Mouse (Mus musculus): ENCODE measurements around the gene Fgfr2. TPM values are rescaled to one million over a fixed set of nuclear protein-coding genes. Genes with fewer than 3 reads are reported as not detected.
A peak's percentile ranks its signal among the peaks of the same experiment; 100 is the strongest.
"Not testable (repeated sequence)": the region's sequence is repeated elsewhere in the genome, so short reads cannot be mapped to it uniquely, and the experiment has no call there.

Fgfr2 gene
- polyA plus RNA-seq, 1 experiment from 2014 or later: 86.9 TPM

DNA sequence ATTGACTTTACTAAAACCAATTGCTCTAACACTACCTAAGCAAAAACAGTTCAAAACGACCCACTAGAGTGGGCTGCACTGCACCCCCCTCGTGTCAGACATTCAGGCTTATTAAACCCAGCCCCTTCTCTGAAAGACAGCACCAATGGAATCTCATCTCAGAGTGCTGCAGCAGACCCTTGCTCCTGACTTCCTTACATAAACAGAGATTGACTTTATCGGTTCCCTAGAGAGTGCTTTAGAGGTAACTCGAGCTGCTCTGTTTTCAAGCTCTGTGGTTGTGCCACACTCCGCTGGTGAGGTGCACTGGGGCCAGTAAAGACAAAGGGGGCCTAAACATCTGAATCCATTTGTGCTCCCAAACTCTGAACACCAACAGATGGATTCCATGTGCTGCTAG is 2696.6 kb downstream of the Fgfr2 start:
- no peak overlapping the region for H3K4me2 ChIP-seq (ENCODE audit: low read depth)
- DNase-seq (ENCODE audit: low spot score) (peak; percentile 49), ATAC-seq (ENCODE audit: insufficient read depth, low FRiP score, low TSS enrichment) (no peak)
- no peaks in the 10 kb centered on the region for H3K36me3 ChIP-seq (ENCODE audit: control insufficient read depth, insufficient read depth, low read length)
- no peaks in the 10 kb centered on the region for H3K9me3 ChIP-seq (ENCODE audit: control insufficient read depth, low read length)
- H3K27ac ChIP-seq (ENCODE audit: low read depth, low read length): no peak overlapping the region
- H3K9ac ChIP-seq (ENCODE audit: low read length): no peak overlapping the region
- H3K27me3 ChIP-seq (ENCODE audit: control insufficient read depth, insufficient read depth, low read length): no peaks in the 10 kb centered on the region
- no peak overlapping the region for H3K4me3 ChIP-seq (ENCODE audit: low read depth, low read length)
- 19% methylated on average over 5 of the region's 5 CpGs for WGBS
- no peaks in the 10 kb centered on the region for H3K4me1 ChIP-seq (ENCODE audit: control insufficient read depth, insufficient read depth, low read length)

- Histone ChIP-seq H3K36me3 (ENCODE audit: control insufficient read depth, insufficient read depth, low read length) (no peaks in the 10 kb centered on the region), H3K4me3 (ENCODE audit: low read depth, low read length) (no peak overlapping the region), H3K27me3 (ENCODE audit: control insufficient read depth, insufficient read depth, low read length) (no peaks in the 10 kb centered on the region), H3K4me2 (ENCODE audit: low read depth) (no peak overlapping the region), H3K9me3 (ENCODE audit: control insufficient read depth, low read length) (no peaks in the 10 kb centered on the region), H3K9ac (ENCODE audit: low read length) (no peak overlapping the region), H3K4me1 (ENCODE audit: control insufficient read depth, insufficient read depth, low read length) (no peaks in the 10 kb centered on the region), H3K27ac (ENCODE audit: low read depth, low read length) (no peak overlapping the region)
- no peak for ATAC-seq (ENCODE audit: insufficient read depth, low FRiP score, low TSS enrichment)
- no peak for DNase-seq (ENCODE audit: low spot score)
- 67% methylated on average over 2 of the region's 2 CpGs for WGBS
Measured at GRCm38 (mm10) chr7:130425991-130426390, 2697.2 kb downstream of the Fgfr2 start.

- H3K9ac ChIP-seq (ENCODE audit: low read length): no peak overlapping the region
- H3K36me3 ChIP-seq (ENCODE audit: control insufficient read depth, insufficient read depth, low read length): no peaks in the 10 kb centered on the region
- no peak overlapping the region for H3K4me2 ChIP-seq (ENCODE audit: low read depth)
- H3K9me3 ChIP-seq (ENCODE audit: control insufficient read depth, low read length): no peaks in the 10 kb centered on the region
- DNase-seq (ENCODE audit: low spot score) (no peak), ATAC-seq (ENCODE audit: insufficient read depth, low FRiP score, low TSS enrichment) (no peak)
- 70% methylated on average over 1 of the region's 1 CpGs for WGBS
- no peak overlapping the region for H3K4me3 ChIP-seq (ENCODE audit: low read depth, low read length)
- H3K27me3 ChIP-seq (ENCODE audit: control insufficient read depth, insufficient read depth, low read length): no peaks in the 10 kb centered on the region
- no peak overlapping the region for H3K27ac ChIP-seq (ENCODE audit: low read depth, low read length)
- H3K4me1 ChIP-seq (ENCODE audit: control insufficient read depth, insufficient read depth, low read length): 0 out of 2 replicates have a peak, but pooled peaks cover 3% of the 10 kb centered on the region
Measured at GRCm38 (mm10) chr7:130419961-130420360, 2703.2 kb downstream of the Fgfr2 start.

GRCm38 (mm10) chr7:130407622-130408021 is 2715.5 kb downstream of the Fgfr2 start:
- no peak overlapping the region for H3K9ac ChIP-seq (ENCODE audit: low read length)
- no peaks in the 10 kb centered on the region for H3K4me1 ChIP-seq (ENCODE audit: control insufficient read depth, insufficient read depth, low read length)
- 96% methylated on average over 10 of the region's 10 CpGs for WGBS

GRCm38 (mm10) chr7:130403346-130403745 is 2719.8 kb downstream of the Fgfr2 start:
- ATAC-seq (ENCODE audit: insufficient read depth, low FRiP score, low TSS enrichment) (no peak), DNase-seq (ENCODE audit: low spot score) (no peak)
- Histone ChIP-seq H3K4me2 (ENCODE audit: low read depth) (no peak overlapping the region), H3K36me3 (ENCODE audit: control insufficient read depth, insufficient read depth, low read length) (no peaks in the 10 kb centered on the region), H3K9ac (ENCODE audit: low read length) (no peak overlapping the region), H3K4me1 (ENCODE audit: control insufficient read depth, insufficient read depth, low read length) (no peaks in the 10 kb centered on the region), H3K27ac (ENCODE audit: low read depth, low read length) (no peak overlapping the region), H3K4me3 (ENCODE audit: low read depth, low read length) (no peak overlapping the region), H3K9me3 (ENCODE audit: control insufficient read depth, low read length) (no peaks in the 10 kb centered on the region), H3K27me3 (ENCODE audit: control insufficient read depth, insufficient read depth, low read length) (no peaks in the 10 kb centered on the region)
- 95% methylated on average over 2 of the region's 2 CpGs for WGBS

More at GRCm38 (mm10) chr7:130407622-130408021, 2715.5 kb downstream of the Fgfr2 start:
- Histone ChIP-seq H3K27me3 (ENCODE audit: control insufficient read depth, insufficient read depth, low read length) (no peaks in the 10 kb centered on the region), H3K9me3 (ENCODE audit: control insufficient read depth, low read length) (no peaks in the 10 kb centered on the region), H3K27ac (ENCODE audit: low read depth, low read length) (no peak overlapping the region), H3K4me2 (ENCODE audit: low read depth) (no peak overlapping the region), H3K4me3 (ENCODE audit: low read depth, low read length) (no peak overlapping the region), H3K36me3 (ENCODE audit: control insufficient read depth, insufficient read depth, low read length) (no peaks in the 10 kb centered on the region)
- ATAC-seq (ENCODE audit: insufficient read depth, low FRiP score, low TSS enrichment) (no peak), DNase-seq (ENCODE audit: low spot score) (no peak)

- Histone ChIP-seq H3K9ac (ENCODE audit: low read length) (no peak overlapping the region), H3K4me1 (ENCODE audit: control insufficient read depth, insufficient read depth, low read length) (no peaks in the 10 kb centered on the region), H3K9me3 (ENCODE audit: control insufficient read depth, low read length) (no peaks in the 10 kb centered on the region), H3K27me3 (ENCODE audit: control insufficient read depth, insufficient read depth, low read length) (no peaks in the 10 kb centered on the region), H3K4me3 (ENCODE audit: low read depth, low read length) (no peak overlapping the region), H3K36me3 (ENCODE audit: control insufficient read depth, insufficient read depth, low read length) (no peaks in the 10 kb centered on the region), H3K27ac (ENCODE audit: low read depth, low read length) (no peak overlapping the region), H3K4me2 (ENCODE audit: low read depth) (no peak overlapping the region)
- no peak for ATAC-seq (ENCODE audit: insufficient read depth, low FRiP score, low TSS enrichment)
- 97% methylated on average over 2 of the region's 2 CpGs for WGBS
- DNase-seq (ENCODE audit: low spot score): no peak
Measured at GRCm38 (mm10) chr7:130394697-130395096, 2728.5 kb downstream of the Fgfr2 start.

DNA sequence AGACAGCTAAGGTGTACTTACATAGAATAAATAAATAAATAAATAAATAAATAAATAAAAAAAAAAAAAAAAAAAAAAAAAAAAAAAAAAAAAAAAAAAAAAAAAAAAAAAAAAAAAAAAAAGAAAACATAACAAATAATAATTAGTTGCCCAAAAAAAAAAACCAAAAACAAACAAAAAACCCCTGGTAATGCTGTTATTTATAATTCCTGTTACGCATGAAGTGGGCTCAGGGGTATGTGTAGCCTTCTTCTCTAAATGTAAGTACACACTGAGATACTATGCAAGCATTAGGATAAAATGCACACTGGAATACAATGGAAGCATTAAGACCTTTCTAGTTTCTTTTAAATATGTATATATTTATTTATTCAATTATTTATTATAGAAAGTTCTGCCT is 2733.1 kb downstream of the Fgfr2 start:
- H3K27me3 ChIP-seq (ENCODE audit: control insufficient read depth, insufficient read depth, low read length); H3K27ac ChIP-seq (ENCODE audit: low read depth, low read length); ATAC-seq (ENCODE audit: insufficient read depth, low FRiP score, low TSS enrichment); H3K9ac ChIP-seq (ENCODE audit: low read length); H3K4me2 ChIP-seq (ENCODE audit: low read depth); H3K4me1 ChIP-seq (ENCODE audit: control insufficient read depth, insufficient read depth, low read length); H3K36me3 ChIP-seq (ENCODE audit: control insufficient read depth, insufficient read depth, low read length); DNase-seq (ENCODE audit: low spot score); H3K4me3 ChIP-seq (ENCODE audit: low read depth, low read length); H3K9me3 ChIP-seq (ENCODE audit: control insufficient read depth, low read length): not testable (repeated sequence)
- WGBS: 98% methylated on average over 1 of the region's 1 CpGs

DNA sequence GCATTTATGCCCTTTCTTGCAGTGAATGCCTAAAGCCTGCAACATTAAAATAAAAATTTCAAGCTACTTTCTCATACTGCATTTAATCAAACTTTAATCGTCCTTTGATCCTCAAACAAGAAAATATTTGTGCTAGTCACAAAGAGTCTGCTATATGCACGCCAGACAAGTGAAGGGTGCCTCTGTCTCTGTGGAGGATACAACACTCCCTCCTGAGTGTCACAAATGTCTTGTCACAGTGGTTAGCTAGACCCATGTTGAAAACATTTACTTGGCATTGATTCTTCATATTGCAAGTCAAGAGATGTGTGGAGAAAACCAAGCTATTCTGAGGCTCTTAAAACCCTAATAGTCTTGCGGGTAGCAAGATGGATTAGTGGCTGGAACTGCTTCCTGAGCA is 2736.8 kb downstream of the Fgfr2 start:
- Histone ChIP-seq H3K4me2 (ENCODE audit: low read depth) (no peak overlapping the region), H3K27ac (ENCODE audit: low read depth, low read length) (no peak overlapping the region), H3K9ac (ENCODE audit: low read length) (no peak overlapping the region), H3K4me3 (ENCODE audit: low read depth, low read length) (no peak overlapping the region), H3K36me3 (ENCODE audit: control insufficient read depth, insufficient read depth, low read length) (no peaks in the 10 kb centered on the region), H3K4me1 (ENCODE audit: control insufficient read depth, insufficient read depth, low read length) (no peaks in the 10 kb centered on the region), H3K27me3 (ENCODE audit: control insufficient read depth, insufficient read depth, low read length) (no peaks in the 10 kb centered on the region), H3K9me3 (ENCODE audit: control insufficient read depth, low read length) (no peaks in the 10 kb centered on the region)
- ATAC-seq (ENCODE audit: insufficient read depth, low FRiP score, low TSS enrichment) (no peak), DNase-seq (ENCODE audit: low spot score) (no peak)
- 53% methylated on average over 3 of the region's 3 CpGs for WGBS

- H3K4me2 ChIP-seq (ENCODE audit: low read depth): no peak overlapping the region
- no peak for DNase-seq (ENCODE audit: low spot score)
- 57% methylated on average over 8 of the region's 8 CpGs for WGBS
- no peaks in the 10 kb centered on the region for H3K27me3 ChIP-seq (ENCODE audit: control insufficient read depth, insufficient read depth, low read length)
- no peaks in the 10 kb centered on the region for H3K9me3 ChIP-seq (ENCODE audit: control insufficient read depth, low read length)
- H3K36me3 ChIP-seq (ENCODE audit: control insufficient read depth, insufficient read depth, low read length): no peaks in the 10 kb centered on the region
- H3K9ac ChIP-seq (ENCODE audit: low read length): no peak overlapping the region
- peak; percentile 63; the same call in 1 of the 2 replicates for ATAC-seq (ENCODE audit: insufficient read depth, low FRiP score, low TSS enrichment)
- no peak overlapping the region for H3K27ac ChIP-seq (ENCODE audit: low read depth, low read length)
- H3K4me1 ChIP-seq (ENCODE audit: control insufficient read depth, insufficient read depth, low read length): no peaks in the 10 kb centered on the region
- no peak overlapping the region for H3K4me3 ChIP-seq (ENCODE audit: low read depth, low read length)
Measured at GRCm38 (mm10) chr7:130385732-130386294, 2737.3 kb downstream of the Fgfr2 start.
